Mouse (Mus musculus) midbrain, embryonic 10.5 days (tissue): ENCODE data around the gene Nr2f1. TPM values are rescaled to one million over a fixed set of nuclear protein-coding genes. Genes with fewer than 3 reads are reported as not detected.

ENCODE experiments used
- DNase-seq: peaks from one replicate; pipeline ENCODE4 v3.0.0-alpha.2; 2017; ENCODE audit warnings: low spot score
- H3K27ac ChIP-seq: fragments of 300-500 bp; sonication (generic); replicated peaks from 2 replicates; pipeline ENCODE4 v1.5.1; 2016; ENCODE audit warnings: mild to moderate bottlenecking
- H3K27me3 ChIP-seq: fragments of 300-500 bp; sonication (generic); 2 replicates; pipeline ENCODE4 v1.6.1; 2016; ENCODE audit warnings: low read depth, mild to moderate bottlenecking; ENCODE audit not compliant: poor library complexity, severe bottlenecking
- H3K36me3 ChIP-seq: fragments of 300-500 bp; sonication (generic); 2 replicates; pipeline ENCODE4 v1.6.1; 2016; ENCODE audit warnings: mild to moderate bottlenecking, moderate library complexity
- H3K4me1 ChIP-seq: fragments of 300-500 bp; sonication (generic); 2 replicates; pipeline ENCODE4 v1.6.1; 2016
- H3K4me3 ChIP-seq: fragments of 300-500 bp; sonication (generic); 2 replicates; pipeline ENCODE4 v1.5.1; 2016; ENCODE audit warnings: mild to moderate bottlenecking, moderate library complexity
- H3K9me3 ChIP-seq: fragments of 300-500 bp; sonication (generic); replicated peaks from 2 replicates; pipeline ENCODE4 v1.6.1; 2016; ENCODE audit warnings: mild to moderate bottlenecking
- WGBS: fragments of 180-500 bp; shearing (Covaris S2); methylation state at CpG from one replicate; pipeline ENCODE4 v1.1.7; 2016; 5-methylcytosine and 5-hydroxymethylcytosine counted together
- polyA plus RNA-seq: library from polyadenylated mRNA; unstranded; fragments of >200 nt; fragmentation: Nextera tagmentation; extraction: Ambion mirVana; gene quantifications from 2 replicates; pipeline ENCODE4 v1.2.1, GENCODE M21; 2016

Gene Nr2f1
- polyA plus RNA-seq, 1 experiment from 2014 or later = 57.4 TPM

DNA sequence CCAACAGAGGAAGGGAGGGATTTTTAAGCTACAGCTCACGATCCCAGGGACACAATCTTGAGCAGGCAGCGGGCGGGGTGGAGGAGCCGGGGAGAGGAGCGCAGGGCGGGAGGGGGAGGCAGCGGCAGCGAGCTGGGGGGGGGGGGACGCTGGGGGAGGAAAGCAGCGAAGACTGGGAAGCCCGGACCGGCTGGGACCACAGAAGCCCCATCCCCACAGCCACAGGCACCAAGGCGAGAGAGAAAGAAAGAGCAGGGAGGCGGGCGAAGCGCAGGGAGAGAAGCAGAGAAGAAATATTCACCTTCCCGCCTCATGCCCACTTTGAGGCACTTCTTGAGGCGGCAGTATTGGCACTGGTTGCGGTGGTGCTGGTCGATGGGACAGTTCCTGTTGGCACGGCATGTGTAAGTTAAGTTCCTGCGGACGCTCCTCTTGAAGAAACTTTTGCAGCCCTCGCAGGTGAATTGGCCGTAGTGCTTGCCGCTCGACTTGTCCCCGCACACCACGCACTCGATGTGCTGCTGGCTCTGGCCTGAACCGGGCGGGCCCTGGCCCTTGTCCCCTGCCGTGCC lies 1.7 kb downstream of the Nr2f1 start:
- Histone ChIP-seq H3K27me3 (peaks cover 33% of the 10 kb centered on the region), H3K9me3 (no peaks in the 10 kb centered on the region), H3K4me1 (peaks cover 29% of the 10 kb centered on the region), H3K27ac (peak overlapping the region; percentile 99), H3K36me3 (peaks cover 37% of the 10 kb centered on the region), H3K4me3 (peak overlapping the region; percentile 96)
- DNase-seq = peak; percentile 78
- 0% methylated on average over 29 of the region's 33 CpGs for WGBS

DNA sequence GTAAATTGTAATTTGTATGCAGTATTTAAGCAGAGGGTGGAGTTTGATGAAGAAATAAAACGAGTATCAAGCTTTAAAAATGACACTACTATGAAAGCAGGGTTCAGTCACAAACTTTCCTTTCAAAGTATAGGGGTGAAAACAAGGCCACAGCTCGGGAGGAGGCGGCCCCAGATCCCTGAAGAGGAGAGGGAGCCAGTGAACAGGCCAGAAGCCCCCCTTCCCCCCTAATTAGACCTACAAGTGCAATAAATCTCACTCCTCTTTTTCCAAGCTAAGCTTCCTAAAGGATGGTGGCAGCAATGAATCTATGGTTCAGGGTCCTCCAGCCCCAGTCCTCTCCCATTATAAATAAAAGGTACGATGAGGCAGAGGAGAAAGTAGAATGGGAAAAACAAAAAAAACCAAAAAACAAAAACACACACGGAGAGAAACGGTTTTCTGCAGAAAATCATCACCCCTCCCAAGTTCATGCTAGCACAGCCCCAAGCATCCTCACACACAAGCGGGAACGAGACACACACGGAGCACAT lies 2.2 kb downstream of the Nr2f1 start:
- no peak for DNase-seq
- Histone ChIP-seq H3K27me3 (peaks cover 39% of the 10 kb centered on the region), H3K4me3 (peak overlapping the region; percentile 96), H3K4me1 (peaks cover 31% of the 10 kb centered on the region), H3K9me3 (no peaks in the 10 kb centered on the region), H3K27ac (peak overlapping the region; percentile 99), H3K36me3 (peaks cover 42% of the 10 kb centered on the region)
- 0% methylated on average over 9 of the region's 9 CpGs for WGBS

DNA sequence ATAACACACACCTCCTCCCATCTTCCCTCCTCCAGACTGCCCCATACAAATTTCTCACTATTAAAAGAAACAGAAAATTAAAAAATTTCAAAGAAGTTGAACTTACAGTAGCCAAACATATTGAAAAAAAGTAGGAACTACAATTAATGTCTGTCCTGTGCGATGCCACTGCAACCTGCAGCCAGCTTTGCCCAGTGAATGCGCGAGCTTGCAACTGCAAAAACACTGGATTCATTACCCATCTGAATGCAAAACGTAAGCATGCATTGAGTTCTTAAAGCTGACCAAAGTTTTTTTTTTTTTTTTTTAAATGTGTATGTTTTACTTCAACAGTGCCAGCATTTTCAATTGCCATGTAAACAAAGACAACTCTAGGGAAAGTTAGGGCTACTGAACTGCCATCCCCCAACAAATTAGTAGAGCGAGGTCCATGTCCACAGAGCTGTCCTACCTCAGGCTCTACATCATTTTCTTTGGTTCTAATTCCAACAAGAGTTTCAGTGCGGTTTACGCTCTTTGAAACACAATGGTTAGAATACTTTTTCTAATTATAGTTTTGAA lies 3.2 kb downstream of the Nr2f1 start:
- Histone ChIP-seq H3K4me3 (peak overlapping the region; percentile 96), H3K4me1 (peaks cover 41% of the 10 kb centered on the region), H3K27me3 (peaks cover 49% of the 10 kb centered on the region), H3K9me3 (no peaks in the 10 kb centered on the region), H3K27ac (peak overlapping the region; percentile 99), H3K36me3 (peaks cover 52% of the 10 kb centered on the region)
- WGBS = 3% methylated on average over 7 of the region's 7 CpGs
- no peak for DNase-seq

DNA sequence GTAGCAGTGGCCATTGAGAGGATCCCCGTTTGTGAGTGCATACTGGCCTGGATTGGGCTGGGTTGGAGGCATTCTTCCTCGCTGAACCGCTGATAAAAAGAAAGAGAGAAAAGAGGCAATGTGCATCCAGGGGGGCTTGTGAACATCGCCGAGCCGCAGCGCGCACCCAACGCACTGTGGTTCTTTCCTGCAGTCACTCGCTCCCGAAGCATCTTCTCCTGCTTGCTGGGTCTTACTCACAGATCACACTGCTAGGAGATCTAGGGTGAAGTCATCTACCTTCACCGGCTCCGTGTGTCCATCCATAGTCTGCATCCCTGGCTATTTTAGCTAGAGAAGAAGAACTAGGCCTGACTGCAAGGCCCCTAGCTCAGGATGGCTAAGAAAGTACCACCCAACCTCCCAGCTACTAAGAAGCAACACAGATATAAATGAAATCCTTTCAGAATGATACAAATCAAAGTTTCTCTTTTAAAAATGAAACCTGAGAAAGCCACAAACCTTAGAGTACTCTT lies 3.9 kb downstream of the Nr2f1 start:
- H3K27ac ChIP-seq = peak overlapping the region; percentile 99
- H3K27me3 ChIP-seq = peaks cover 56% of the 10 kb centered on the region
- DNase-seq = peak; percentile 62
- peaks cover 48% of the 10 kb centered on the region for H3K4me1 ChIP-seq
- H3K36me3 ChIP-seq = peaks cover 59% of the 10 kb centered on the region
- H3K4me3 ChIP-seq = peak overlapping the region; percentile 96
- WGBS = 2% methylated on average over 13 of the region's 13 CpGs
- no peaks in the 10 kb centered on the region for H3K9me3 ChIP-seq

DNA sequence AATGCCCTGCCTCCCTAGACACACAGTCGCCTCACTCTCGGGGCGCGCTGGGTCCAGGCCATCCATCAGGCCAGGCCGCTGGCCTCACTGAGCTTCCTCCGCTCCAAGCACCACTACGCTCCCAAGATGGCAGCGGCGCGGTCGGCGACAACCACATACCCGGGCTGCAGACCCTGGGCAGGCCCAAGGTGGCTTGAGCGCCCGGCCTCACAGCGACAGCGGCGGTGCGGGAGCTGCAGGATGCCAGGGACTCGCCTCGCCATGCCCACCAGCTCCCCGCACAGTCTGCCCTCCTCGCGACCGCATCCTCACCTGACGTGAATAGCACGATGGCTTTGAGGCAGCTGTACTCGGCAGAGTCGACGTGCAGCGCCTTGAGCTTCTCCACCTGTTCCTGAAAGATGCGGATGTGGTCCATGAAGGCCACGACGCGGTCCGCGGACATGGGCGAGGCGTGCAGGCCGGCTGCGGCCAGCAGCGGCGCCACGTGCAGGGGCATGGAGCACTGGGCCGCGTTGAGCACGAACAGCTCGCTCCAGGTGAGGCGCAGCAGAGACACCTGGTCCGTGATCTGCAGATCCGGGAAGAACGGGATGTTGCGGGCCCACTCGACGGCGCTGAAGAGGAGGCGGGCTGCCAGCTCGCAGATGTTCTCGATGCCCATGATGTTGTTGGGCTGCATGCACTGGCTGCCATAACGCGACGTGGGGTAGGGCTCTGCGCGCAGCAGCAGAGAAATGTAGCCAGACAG lies 4.5 kb downstream of the Nr2f1 start:
- DNase-seq = peak; percentile 70
- H3K36me3 ChIP-seq = peaks cover 65% of the 10 kb centered on the region
- H3K4me1 ChIP-seq = peaks cover 52% of the 10 kb centered on the region
- H3K27ac ChIP-seq = peak overlapping the region; percentile 99
- no peaks in the 10 kb centered on the region for H3K9me3 ChIP-seq
- peaks cover 62% of the 10 kb centered on the region for H3K27me3 ChIP-seq
- WGBS = 2% methylated on average over 64 of the region's 64 CpGs
- H3K4me3 ChIP-seq = peak overlapping the region; percentile 96

DNA sequence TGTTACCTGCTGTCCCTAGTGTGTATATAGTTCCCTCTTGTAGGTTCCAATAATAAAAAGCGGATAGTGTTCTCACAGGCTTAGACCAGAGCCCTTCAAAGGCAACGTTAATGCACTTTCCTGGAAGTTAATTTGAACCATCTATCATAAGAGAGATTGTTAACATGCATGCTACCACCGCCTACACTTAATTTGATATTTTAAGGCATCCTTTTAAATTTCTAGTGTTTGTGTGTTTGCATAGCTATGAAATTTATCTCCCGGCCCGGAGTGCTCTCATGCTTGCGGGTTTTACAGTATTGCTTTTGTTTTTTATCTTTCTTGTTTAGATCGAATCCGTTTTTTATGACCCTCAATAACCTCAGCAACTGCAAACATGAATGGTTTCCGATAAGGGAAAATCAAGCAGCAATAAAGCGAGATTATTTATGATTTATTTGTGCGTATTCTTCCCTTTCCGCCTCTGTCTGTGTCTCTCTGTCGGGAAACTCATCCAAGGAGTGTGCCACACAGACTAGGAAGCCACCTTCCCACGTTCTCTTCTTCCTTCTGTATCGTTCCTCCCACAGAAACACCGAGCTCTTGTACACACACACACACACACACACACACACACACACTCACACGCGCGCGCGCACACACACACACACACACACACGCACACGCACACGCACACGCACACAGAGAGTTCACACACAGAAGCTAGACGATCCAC lies 5.3 kb downstream of the Nr2f1 start:
- H3K27me3 ChIP-seq = peaks cover 70% of the 10 kb centered on the region
- 9% methylated on average over 21 of the region's 26 CpGs for WGBS
- H3K36me3 ChIP-seq = peaks cover 73% of the 10 kb centered on the region
- no peak for DNase-seq
- H3K4me1 ChIP-seq = peaks cover 59% of the 10 kb centered on the region
- H3K4me3 ChIP-seq = peak overlapping the region; percentile 96
- peak overlapping the region; percentile 99 for H3K27ac ChIP-seq
- H3K9me3 ChIP-seq = no peaks in the 10 kb centered on the region

DNA sequence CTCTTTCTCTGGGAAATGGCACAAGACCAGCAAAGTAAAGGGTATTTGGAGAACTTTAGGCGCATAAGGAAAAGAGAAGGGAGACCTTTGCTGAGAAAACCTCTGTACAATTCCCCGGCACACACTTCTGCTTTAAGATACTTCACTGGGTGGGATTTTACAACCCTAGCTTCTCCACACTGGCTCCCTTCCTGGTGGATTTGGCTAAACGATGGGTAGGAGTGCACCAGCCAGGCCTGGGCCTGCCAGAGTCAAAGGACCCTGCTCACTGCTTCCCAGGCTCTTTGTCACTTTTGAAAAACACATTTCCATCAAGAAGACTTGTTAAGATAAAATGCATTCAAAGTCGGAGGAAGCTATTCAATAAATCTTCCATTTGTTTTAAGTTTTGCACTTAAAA lies 6.3 kb downstream of the Nr2f1 start:
- H3K4me1 ChIP-seq = peaks cover 66% of the 10 kb centered on the region
- H3K9me3 ChIP-seq = no peaks in the 10 kb centered on the region
- peaks cover 80% of the 10 kb centered on the region for H3K27me3 ChIP-seq

DNA sequence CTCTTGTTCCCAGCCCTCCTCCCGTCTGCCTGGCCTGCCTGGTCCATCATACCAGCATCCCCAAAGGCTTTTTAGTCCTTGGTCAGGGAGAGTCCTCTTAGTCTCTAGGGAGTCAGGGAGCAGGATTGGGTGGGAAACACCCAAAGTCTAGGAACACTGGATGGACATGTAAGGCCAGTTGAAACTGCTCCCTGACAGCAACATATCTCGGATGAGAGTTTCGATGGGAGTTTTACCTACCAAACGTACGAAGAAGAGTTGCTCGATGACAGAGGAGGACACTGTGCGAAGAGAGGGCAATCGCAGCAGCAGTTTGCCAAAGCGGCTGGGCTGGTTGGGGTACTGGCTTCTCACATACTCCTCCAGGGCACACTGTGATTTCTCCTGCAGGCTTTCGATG lies 10.0 kb downstream of the Nr2f1 start:
- Histone ChIP-seq H3K27me3 (peaks cover 100% of the 10 kb centered on the region), H3K27ac (peak overlapping the region; percentile 99), H3K4me3 (peak overlapping the region; percentile 96), H3K4me1 (peaks cover 91% of the 10 kb centered on the region), H3K9me3 (no peaks in the 10 kb centered on the region), H3K36me3 (peaks cover 72% of the 10 kb centered on the region)
- 38% methylated on average over 10 of the region's 10 CpGs for WGBS
- peak; percentile 19 for DNase-seq

More for the DNA sequence above, 6.3 kb downstream of the Nr2f1 start:
- H3K27ac ChIP-seq = peak overlapping the region; percentile 99
- WGBS = 22% methylated on average over 4 of the region's 4 CpGs
- peaks cover 82% of the 10 kb centered on the region for H3K36me3 ChIP-seq
- peak overlapping the region; percentile 96 for H3K4me3 ChIP-seq
- DNase-seq = no peak

DNA sequence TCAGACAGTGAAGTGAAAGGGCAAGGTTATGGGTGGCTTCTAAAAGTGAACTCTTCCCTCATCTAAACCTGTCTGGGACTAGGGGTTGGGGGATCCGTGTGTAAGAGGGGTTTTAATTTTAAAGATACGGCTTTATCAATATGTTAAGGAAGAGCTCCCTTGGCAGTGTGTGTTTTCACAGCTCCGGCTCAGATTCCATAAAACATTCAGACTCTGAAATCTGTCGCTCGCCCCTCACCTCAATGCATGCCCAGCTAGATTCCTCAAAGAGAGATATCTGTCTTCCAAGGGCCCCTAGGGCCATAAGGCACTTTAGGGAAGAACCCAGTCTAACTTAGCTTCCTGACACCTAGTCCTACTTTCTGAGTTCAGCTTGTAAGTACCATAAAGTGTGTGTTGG lies 11.7 kb downstream of the Nr2f1 start:
- Histone ChIP-seq H3K36me3 (peaks cover 54% of the 10 kb centered on the region), H3K4me1 (peaks cover 96% of the 10 kb centered on the region), H3K9me3 (no peaks in the 10 kb centered on the region), H3K27ac (peak overlapping the region; percentile 93), H3K4me3 (peak overlapping the region; percentile 37), H3K27me3 (peaks cover 100% of the 10 kb centered on the region)
- no peak for DNase-seq
- WGBS = 40% methylated on average over 5 of the region's 5 CpGs

DNA sequence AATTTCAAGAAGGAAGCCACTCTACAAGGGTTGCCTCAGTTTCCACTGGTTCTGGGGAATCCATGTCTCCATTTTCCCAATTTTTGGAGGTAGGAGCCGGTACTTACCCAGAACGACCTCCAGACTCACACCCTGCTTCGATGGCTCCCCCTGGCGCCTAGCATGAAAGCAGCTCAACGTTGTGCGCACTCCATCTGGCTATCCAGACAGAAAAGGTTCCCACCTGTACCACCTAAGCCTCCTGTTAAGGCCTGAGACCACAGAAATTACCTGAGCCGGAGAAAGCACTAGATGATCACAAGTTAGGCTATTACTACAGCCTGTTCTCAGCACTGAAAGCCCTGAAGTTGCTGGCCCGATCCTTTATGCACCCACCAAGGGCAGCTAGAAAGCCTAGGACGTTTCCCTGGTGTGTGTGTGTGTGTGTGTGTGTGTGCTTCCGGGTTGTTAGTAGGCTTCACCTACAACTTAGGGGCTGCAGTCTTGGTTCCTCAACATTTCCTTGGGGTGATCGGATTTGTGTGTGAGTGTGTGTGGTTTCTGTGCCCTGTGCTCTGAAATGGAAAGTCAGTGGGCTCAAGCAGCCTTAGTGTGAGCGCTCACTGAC lies 13.1 kb downstream of the Nr2f1 start:
- Histone ChIP-seq H3K36me3 (peaks cover 41% of the 10 kb centered on the region), H3K4me1 (peaks cover 96% of the 10 kb centered on the region), H3K27me3 (peaks cover 100% of the 10 kb centered on the region), H3K27ac (peak overlapping the region; percentile 93), H3K4me3 (peak overlapping the region; percentile 37), H3K9me3 (no peaks in the 10 kb centered on the region)
- peak; percentile 60 for DNase-seq
- 18% methylated on average over 12 of the region's 12 CpGs for WGBS

DNA sequence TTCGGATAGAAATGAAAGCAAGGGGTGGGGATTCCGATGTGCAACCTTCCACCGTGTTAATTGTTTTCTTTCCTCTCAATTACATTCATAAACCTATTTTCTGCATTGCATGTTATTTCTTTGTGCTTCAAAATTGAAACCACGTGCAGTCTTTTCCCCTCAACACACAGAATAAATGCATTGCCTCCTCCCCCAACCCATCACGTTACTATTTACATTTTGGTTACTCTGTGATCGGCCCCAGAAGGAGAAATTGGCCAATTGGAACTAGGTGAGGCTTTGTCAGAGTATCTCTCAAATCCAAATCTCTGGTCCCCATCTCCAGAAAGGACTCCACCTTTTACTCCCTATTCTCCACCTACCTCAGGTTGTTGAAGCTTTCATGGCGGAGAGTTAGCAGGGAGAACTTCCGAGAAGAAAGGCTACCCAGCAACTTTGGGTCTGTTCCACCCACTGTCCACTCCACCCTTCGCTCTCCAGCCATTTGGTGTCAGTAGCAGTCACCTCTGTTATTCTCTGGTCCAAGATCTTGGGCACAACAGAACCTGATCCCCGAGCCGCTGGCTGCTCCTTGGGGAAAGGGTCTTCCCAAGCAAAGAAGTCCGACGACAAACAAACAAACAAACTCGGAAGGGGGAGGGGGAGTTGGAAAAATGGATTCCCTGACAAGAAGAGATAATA lies 14.6 kb downstream of the Nr2f1 start:
- H3K4me3 ChIP-seq = peak overlapping the region; percentile 56
- peak; percentile 48 for DNase-seq
- H3K27me3 ChIP-seq = peaks cover 100% of the 10 kb centered on the region
- no peaks in the 10 kb centered on the region for H3K9me3 ChIP-seq
- WGBS = 5% methylated on average over 14 of the region's 14 CpGs
- H3K36me3 ChIP-seq = peaks cover 25% of the 10 kb centered on the region
- peak overlapping the region; percentile 93 for H3K27ac ChIP-seq
- peaks cover 93% of the 10 kb centered on the region for H3K4me1 ChIP-seq
